Mouse (Mus musculus): ENCODE results near the gene Cracr2b. TPM values are rescaled to one million over a fixed set of nuclear protein-coding genes. Genes with fewer than 3 reads are reported as not detected.

The Cracr2b gene
- polyA plus RNA-seq, 1 experiment from 2014 or later: 8.1 TPM

DNA sequence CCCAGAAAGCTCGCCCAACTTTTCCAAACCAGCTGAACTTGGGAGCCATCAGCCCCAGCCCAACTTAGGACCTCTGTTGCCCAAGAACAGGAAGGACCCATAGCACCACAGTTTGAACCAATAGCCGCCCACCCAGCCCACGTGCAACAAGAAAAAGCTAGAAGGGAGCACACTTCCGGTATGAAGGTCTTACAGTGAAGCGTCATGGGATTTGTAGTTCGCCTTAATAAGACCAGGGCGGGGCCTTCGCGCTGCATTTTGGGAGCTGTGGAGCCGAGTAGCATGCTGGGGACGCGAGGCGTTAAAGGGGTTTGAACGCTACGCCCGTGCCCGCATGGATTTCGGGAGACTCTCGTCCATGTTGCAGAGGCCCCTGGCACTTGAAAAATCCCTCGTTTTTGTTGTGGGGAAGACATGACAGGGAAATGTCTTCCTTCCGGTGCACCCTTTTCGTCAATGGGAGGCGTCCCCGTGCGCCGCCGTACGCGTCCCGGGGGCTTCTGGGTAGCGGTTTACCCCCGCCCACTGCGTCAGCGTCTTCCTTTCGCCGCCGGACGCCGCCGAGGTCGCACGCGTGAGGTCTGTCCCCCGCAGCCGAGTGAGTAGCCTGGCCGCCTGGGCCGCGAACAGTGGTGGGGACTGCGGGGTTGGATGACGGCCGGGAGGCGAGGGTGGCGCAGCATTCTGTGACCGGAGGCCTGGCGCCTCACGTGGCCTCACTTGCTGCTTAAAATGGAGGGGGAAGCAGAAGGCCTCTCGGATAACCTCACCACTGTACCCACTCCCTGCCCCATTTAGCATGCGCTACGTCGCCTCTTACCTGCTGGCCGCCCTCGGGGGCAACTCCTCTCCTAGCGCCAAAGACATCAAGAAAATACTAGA, 13.5 kb upstream of the Cracr2b start, which contains the start of gene Rplp2:
Gene Rplp2 (plus strand): TSS at position 261 of the 882 bp plus-strand sequence.
- Histone ChIP-seq H3K9ac (peak within 1 kb of the TSS; percentile 94), H3K36me3 (replicated peaks; ENCODE audit: control insufficient read depth, insufficient read depth) (peaks cover 39% of the 10 kb centered on the region), H3K9me3 (ENCODE audit: control insufficient read depth, low read length) (no peaks in the 10 kb centered on the region), H3K4me1 (replicated peaks; ENCODE audit: control insufficient read depth, insufficient read depth, low read length) (peaks cover 27% of the 10 kb centered on the region), H3K4me3 (replicated peaks; ENCODE audit: low read length) (peak within 1 kb of the TSS; percentile 83), H3K27ac (peak within 1 kb of the TSS; percentile 97), H3K4me2 (replicated peaks) (peak within 1 kb of the TSS; percentile 75), H3K27me3 (ENCODE audit: control insufficient read depth, insufficient read depth, low read length) (no peaks in the 10 kb centered on the region)
- WGBS: under 1% methylated on average over 63 of the region's 63 CpGs
- DNase-seq (ENCODE audit: low spot score) (peak; percentile 94), ATAC-seq (ENCODE audit: low FRiP score) (peak; percentile 93)

DNA sequence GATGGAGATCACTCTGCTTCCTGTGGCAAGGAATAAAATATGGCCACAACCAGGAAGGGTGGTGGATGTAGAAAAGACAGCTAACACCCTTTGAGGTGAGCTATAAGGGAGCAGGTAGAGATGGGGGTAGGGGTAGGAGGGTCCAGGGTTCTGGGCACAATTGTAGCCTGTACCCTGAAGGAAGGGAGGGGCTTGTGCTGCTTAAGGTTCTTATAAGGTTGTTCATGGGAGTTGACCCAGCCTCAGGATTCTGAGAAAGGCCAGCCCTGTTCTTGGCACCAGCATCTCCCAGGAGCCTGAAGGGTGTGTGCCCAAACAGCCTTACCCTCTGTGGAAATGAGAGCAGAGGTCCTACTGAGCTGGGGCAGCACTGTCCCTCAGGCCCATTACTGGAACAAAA, 9.0 kb upstream of the Cracr2b start:
- H3K4me1 ChIP-seq (replicated peaks; ENCODE audit: control insufficient read depth, insufficient read depth, low read length): peaks cover 20% of the 10 kb centered on the region
- H3K4me3 ChIP-seq (replicated peaks; ENCODE audit: low read length): no peak overlapping the region
- H3K9ac ChIP-seq: no peak overlapping the region
- DNase-seq (ENCODE audit: low spot score) (no peak), ATAC-seq (ENCODE audit: low FRiP score) (no peak)
- no peaks in the 10 kb centered on the region for H3K27me3 ChIP-seq (ENCODE audit: control insufficient read depth, insufficient read depth, low read length)
- H3K4me2 ChIP-seq (replicated peaks): no peak overlapping the region
- H3K9me3 ChIP-seq (ENCODE audit: control insufficient read depth, low read length): no peaks in the 10 kb centered on the region
- no peak overlapping the region for H3K27ac ChIP-seq
- peaks cover 40% of the 10 kb centered on the region for H3K36me3 ChIP-seq (replicated peaks; ENCODE audit: control insufficient read depth, insufficient read depth)

DNA sequence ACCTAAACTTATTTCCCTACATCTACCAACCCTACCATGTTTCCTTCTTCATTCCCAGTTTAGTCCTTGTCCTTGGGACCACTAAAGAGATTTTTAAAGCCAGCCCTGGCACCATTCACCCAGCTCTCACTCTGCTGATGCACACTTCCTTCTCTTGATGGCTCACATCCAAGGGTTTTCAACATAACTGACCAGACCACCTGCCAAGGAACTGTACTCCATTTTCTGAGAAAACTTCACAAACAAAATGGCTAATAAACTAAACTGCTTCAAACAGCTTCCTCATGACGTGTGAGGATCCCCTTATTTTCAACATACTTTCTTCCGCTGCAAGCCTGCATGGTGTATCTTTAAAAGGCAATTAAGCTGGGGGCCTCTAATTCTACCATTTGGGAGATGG, 7.3 kb upstream of the Cracr2b start:
- Histone ChIP-seq H3K4me2 (replicated peaks) (no peak overlapping the region), H3K27me3 (ENCODE audit: control insufficient read depth, insufficient read depth, low read length) (no peaks in the 10 kb centered on the region), H3K4me1 (replicated peaks; ENCODE audit: control insufficient read depth, insufficient read depth, low read length) (peaks cover 13% of the 10 kb centered on the region), H3K9me3 (ENCODE audit: control insufficient read depth, low read length) (no peaks in the 10 kb centered on the region), H3K27ac (no peak overlapping the region), H3K4me3 (replicated peaks; ENCODE audit: low read length) (no peak overlapping the region), H3K36me3 (replicated peaks; ENCODE audit: control insufficient read depth, insufficient read depth) (peaks cover 38% of the 10 kb centered on the region), H3K9ac (no peak overlapping the region)
- ATAC-seq (ENCODE audit: low FRiP score) (no peak), DNase-seq (ENCODE audit: low spot score) (no peak)
- 84% methylated on average over 2 of the region's 2 CpGs for WGBS

DNA sequence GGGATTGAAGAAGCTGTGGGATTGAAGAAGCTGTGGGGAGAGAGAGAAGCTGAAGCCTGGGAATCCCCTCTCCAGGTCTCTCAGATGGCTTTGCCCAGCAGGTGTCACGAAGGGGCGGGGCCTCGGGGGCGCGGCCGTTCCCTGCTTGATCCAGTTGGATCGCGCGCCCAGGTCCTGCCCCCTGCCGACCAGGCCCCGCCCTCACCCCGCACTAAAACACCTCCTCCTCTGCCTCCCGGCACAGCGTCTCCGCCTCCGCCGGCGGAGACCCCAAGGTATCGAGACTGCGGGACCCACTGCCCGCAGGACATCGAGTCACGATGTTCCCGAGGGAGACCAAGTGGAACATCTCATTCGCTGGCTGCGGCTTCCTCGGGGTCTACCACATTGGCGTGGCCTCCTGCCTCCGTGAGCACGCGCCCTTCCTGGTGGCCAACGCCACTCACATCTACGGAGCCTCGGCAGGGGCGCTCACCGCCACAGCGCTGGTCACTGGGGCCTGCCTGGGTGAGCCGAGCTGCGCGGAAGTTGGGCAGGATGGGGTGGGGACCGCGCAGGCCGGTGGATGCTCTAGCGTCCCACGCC, 5.8 kb upstream of the Cracr2b start, which contains the start of gene Pnpla2:
Gene Pnpla2 (plus strand): TSS at position 232 of the 585 bp plus-strand sequence.
- under 1% methylated on average over 45 of the region's 45 CpGs for WGBS
- peaks cover 35% of the 10 kb centered on the region for H3K36me3 ChIP-seq (replicated peaks; ENCODE audit: control insufficient read depth, insufficient read depth)
- H3K27ac ChIP-seq: peak within 1 kb of the TSS; percentile 40
- ATAC-seq (ENCODE audit: low FRiP score): peak; percentile 73
- H3K27me3 ChIP-seq (ENCODE audit: control insufficient read depth, insufficient read depth, low read length): peaks cover 6% of the 10 kb centered on the region
- peaks cover 11% of the 10 kb centered on the region; the same call in 1 of the 2 replicates for H3K4me1 ChIP-seq (replicated peaks; ENCODE audit: control insufficient read depth, insufficient read depth, low read length)
- peak within 1 kb of the TSS; percentile 66 for H3K9ac ChIP-seq
- peak; percentile 80 for DNase-seq (ENCODE audit: low spot score)
- no peaks in the 10 kb centered on the region for H3K9me3 ChIP-seq (ENCODE audit: control insufficient read depth, low read length)
- peak within 1 kb of the TSS; percentile 76 for H3K4me2 ChIP-seq (replicated peaks)
- H3K4me3 ChIP-seq (replicated peaks; ENCODE audit: low read length): peak within 1 kb of the TSS; percentile 48

DNA sequence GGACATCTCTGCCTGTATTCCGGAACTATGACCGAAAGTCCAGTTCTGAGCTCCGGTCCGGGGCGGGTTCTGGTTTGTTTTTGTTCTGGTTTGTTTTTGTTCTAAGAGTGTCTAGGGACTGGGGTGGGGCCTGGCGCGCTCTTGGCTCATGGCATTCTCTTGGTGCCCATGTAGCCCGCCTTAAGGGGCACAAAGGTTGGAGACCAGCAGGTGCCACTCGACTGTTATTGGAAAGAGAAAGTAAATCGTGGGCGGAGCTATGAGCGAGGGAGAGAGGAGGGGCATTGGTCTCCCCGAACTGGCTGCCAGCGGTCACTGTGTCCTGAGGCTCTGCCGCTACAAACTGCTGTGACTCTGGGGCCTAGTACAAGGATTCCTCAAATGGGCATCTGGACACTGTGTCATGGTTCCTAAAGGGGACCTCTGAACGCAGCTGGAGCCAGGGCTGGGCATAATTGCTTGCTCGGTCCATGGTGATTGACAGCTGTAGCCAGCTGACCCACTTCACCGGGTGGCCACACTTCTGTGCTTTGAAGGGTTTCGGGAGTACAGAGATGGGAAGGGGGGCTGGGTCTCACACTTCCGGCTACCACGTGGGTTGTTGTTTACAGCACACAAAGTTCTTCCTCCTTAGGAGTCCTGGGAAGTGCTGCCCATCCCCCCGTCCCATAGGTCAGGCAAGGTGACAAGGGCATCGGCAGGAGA, 5.1 kb upstream of the Cracr2b start:
- Histone ChIP-seq H3K4me3 (replicated peaks; ENCODE audit: low read length) (peak overlapping the region; percentile 48), H3K4me1 (replicated peaks; ENCODE audit: control insufficient read depth, insufficient read depth, low read length) (peaks cover 11% of the 10 kb centered on the region; the same call in 1 of the 2 replicates), H3K4me2 (replicated peaks) (peak overlapping the region; percentile 76), H3K27me3 (ENCODE audit: control insufficient read depth, insufficient read depth, low read length) (peaks cover 13% of the 10 kb centered on the region), H3K9me3 (ENCODE audit: control insufficient read depth, low read length) (no peaks in the 10 kb centered on the region), H3K36me3 (replicated peaks; ENCODE audit: control insufficient read depth, insufficient read depth) (peaks cover 28% of the 10 kb centered on the region), H3K9ac (peak overlapping the region; percentile 66), H3K27ac (peak overlapping the region; percentile 40)
- WGBS: 2% methylated on average over 23 of the region's 23 CpGs
- DNase-seq (ENCODE audit: low spot score) (no peak), ATAC-seq (ENCODE audit: low FRiP score) (peak; percentile 37; the same call in 1 of the 2 replicates)

DNA sequence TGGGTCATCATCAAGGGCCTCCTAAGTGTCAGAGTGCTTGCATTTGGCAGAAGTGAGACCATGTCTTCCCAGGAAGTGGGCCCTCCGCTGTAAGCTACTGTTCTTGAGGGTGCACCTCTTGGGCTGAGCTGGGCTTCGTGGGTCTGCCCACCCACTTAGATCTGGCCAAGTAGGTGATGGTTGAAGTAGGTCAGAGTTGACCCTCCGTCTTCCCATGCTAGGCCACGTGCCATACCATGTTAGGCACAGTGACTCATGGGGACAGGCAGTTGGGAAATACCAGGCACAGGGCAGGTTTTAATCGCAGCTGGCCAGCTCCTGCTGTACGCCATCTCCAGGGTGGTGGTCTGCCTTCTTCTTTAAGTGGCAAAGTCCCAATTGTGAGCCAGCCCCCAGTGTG, 4.2 kb upstream of the Cracr2b start:
- WGBS: 91% methylated on average over 6 of the region's 6 CpGs
- Histone ChIP-seq H3K4me1 (replicated peaks; ENCODE audit: control insufficient read depth, insufficient read depth, low read length) (peaks cover 11% of the 10 kb centered on the region; the same call in 1 of the 2 replicates), H3K4me3 (replicated peaks; ENCODE audit: low read length) (no peak overlapping the region)

DNA sequence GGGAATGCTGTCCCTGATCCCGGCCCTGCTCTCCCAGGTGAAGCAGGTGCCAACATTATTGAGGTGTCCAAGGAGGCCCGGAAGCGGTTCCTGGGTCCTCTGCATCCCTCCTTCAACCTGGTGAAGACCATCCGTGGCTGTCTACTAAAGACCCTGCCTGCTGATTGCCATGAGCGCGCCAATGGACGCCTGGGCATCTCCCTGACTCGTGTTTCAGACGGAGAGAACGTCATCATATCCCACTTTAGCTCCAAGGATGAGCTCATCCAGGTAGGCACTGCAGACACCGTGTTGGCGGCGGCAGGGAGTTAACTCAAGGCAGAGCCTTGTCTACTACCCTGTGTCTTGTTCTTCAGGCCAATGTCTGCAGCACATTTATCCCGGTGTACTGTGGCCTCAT, 3.7 kb upstream of the Cracr2b start:
- 95% methylated on average over 14 of the region's 14 CpGs for WGBS
- H3K27me3 ChIP-seq (ENCODE audit: control insufficient read depth, insufficient read depth, low read length): peaks cover 28% of the 10 kb centered on the region
- H3K9me3 ChIP-seq (ENCODE audit: control insufficient read depth, low read length): no peaks in the 10 kb centered on the region
- no peak overlapping the region for H3K27ac ChIP-seq
- H3K4me2 ChIP-seq (replicated peaks): no peak overlapping the region
- H3K36me3 ChIP-seq (replicated peaks; ENCODE audit: control insufficient read depth, insufficient read depth): peaks cover 13% of the 10 kb centered on the region
- H3K4me1 ChIP-seq (replicated peaks; ENCODE audit: control insufficient read depth, insufficient read depth, low read length): peaks cover 11% of the 10 kb centered on the region; the same call in 1 of the 2 replicates
- H3K9ac ChIP-seq: no peak overlapping the region
- H3K4me3 ChIP-seq (replicated peaks; ENCODE audit: low read length): no peak overlapping the region
- no peak for ATAC-seq (ENCODE audit: low FRiP score)
- no peak for DNase-seq (ENCODE audit: low spot score)

More for the DNA sequence above, 4.2 kb upstream of the Cracr2b start:
- H3K36me3 ChIP-seq (replicated peaks; ENCODE audit: control insufficient read depth, insufficient read depth): peaks cover 18% of the 10 kb centered on the region
- no peak overlapping the region for H3K27ac ChIP-seq
- peaks cover 23% of the 10 kb centered on the region for H3K27me3 ChIP-seq (ENCODE audit: control insufficient read depth, insufficient read depth, low read length)
- ATAC-seq (ENCODE audit: low FRiP score): no peak
- DNase-seq (ENCODE audit: low spot score): no peak
- peak overlapping the region; percentile 76; the same call in 1 of the 2 replicates for H3K4me2 ChIP-seq (replicated peaks)
- no peaks in the 10 kb centered on the region for H3K9me3 ChIP-seq (ENCODE audit: control insufficient read depth, low read length)
- no peak overlapping the region for H3K9ac ChIP-seq

DNA sequence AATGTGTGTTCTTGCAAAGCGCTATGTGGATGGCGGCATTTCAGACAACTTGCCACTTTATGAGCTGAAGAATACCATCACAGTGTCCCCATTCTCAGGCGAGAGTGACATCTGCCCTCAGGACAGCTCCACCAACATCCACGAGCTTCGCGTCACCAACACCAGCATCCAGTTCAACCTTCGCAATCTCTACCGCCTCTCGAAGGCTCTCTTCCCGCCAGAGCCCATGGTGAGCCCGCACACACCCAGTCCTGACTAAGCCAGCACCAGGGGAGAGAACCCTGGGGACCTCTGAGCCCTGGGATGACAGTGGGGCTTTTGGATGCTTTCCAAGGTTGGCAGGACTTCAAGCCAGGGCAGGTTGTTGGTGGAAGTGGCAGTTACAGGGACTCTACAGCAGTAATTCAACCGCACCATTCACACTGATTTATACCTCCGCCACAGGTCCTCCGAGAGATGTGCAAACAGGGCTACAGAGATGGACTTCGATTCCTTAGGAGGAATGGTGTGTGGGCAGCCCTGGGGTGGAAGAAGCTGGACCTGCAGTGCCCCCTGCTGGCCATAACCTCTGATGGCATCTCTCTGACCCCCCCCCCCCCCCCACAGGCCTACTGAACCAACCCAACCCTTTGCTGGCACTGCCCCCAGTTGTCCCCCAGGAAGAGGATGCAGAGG, 2.8 kb upstream of the Cracr2b start:
- peaks cover 11% of the 10 kb centered on the region; the same call in 1 of the 2 replicates for H3K4me1 ChIP-seq (replicated peaks; ENCODE audit: control insufficient read depth, insufficient read depth, low read length)
- H3K4me2 ChIP-seq (replicated peaks): no peak overlapping the region
- no peak overlapping the region for H3K9ac ChIP-seq
- WGBS: 76% methylated on average over 15 of the region's 15 CpGs
- no peak overlapping the region for H3K4me3 ChIP-seq (replicated peaks; ENCODE audit: low read length)
- no peak overlapping the region for H3K27ac ChIP-seq
- DNase-seq (ENCODE audit: low spot score) (no peak), ATAC-seq (ENCODE audit: low FRiP score) (no peak)
- peaks cover 11% of the 10 kb centered on the region for H3K36me3 ChIP-seq (replicated peaks; ENCODE audit: control insufficient read depth, insufficient read depth)
- no peaks in the 10 kb centered on the region for H3K9me3 ChIP-seq (ENCODE audit: control insufficient read depth, low read length)
- peaks cover 37% of the 10 kb centered on the region for H3K27me3 ChIP-seq (ENCODE audit: control insufficient read depth, insufficient read depth, low read length)

Measured in hindbrain, embryonic 14.5 days (tissue).